Mouse (Mus musculus) limb, embryonic 13.5 days (tissue): ENCODE measurements around the gene Akna. TPM values are rescaled to one million over a fixed set of nuclear protein-coding genes. Genes with fewer than 3 reads are reported as not detected.
"Not testable (repeated sequence)": the region's sequence is repeated elsewhere in the genome, so short reads cannot be mapped to it uniquely, and the experiment has no call there.

Experiments used
- ATAC-seq: fragments of 200-750 bp; cut with Nextera tagmentation; 2 replicates; pipeline ENCODE4 v1.8.0; 2017; ENCODE audit warnings: low read depth, moderate number of reproducible peaks, moderate TSS enrichment; ENCODE audit not compliant: low FRiP score
- H3K27ac ChIP-seq: fragments of 300-500 bp; sonication (generic); 2 replicates; pipeline ENCODE4 v1.5.1; 2015; ENCODE audit warnings: inconsistent platforms, mild to moderate bottlenecking, moderate library complexity
- H3K27me3 ChIP-seq: fragments of 300-500 bp; sonication (generic); 2 replicates; pipeline ENCODE4 v1.6.1; 2015; ENCODE audit warnings: mild to moderate bottlenecking, inconsistent platforms
- H3K36me3 ChIP-seq: fragments of 300-500 bp; sonication (generic); 2 replicates; pipeline ENCODE4 v1.6.1; 2015; ENCODE audit warnings: inconsistent platforms, mild to moderate bottlenecking, moderate library complexity
- H3K4me1 ChIP-seq: fragments of 300-500 bp; sonication (generic); 2 replicates; pipeline ENCODE4 v1.6.1; 2015; ENCODE audit warnings: inconsistent platforms
- H3K4me2 ChIP-seq: fragments of 300-500 bp; sonication (generic); replicated peaks from 2 replicates; pipeline ENCODE4 v1.6.1; 2015; ENCODE audit warnings: inconsistent platforms, mild to moderate bottlenecking, moderate library complexity
- H3K4me3 ChIP-seq: fragments of 300-500 bp; sonication (generic); 2 replicates; pipeline ENCODE4 v1.5.1; 2015; ENCODE audit warnings: moderate library complexity, mild to moderate bottlenecking, inconsistent platforms
- H3K9ac ChIP-seq: fragments of 300-500 bp; sonication (generic); 2 replicates; pipeline ENCODE4 v1.6.1; 2015; ENCODE audit warnings: mild to moderate bottlenecking, inconsistent platforms
- H3K9me3 ChIP-seq: fragments of 300-500 bp; sonication (generic); 2 replicates; pipeline ENCODE4 v1.6.1; 2016; ENCODE audit warnings: inconsistent platforms
- WGBS: fragments of 180-500 bp; shearing (Covaris S2); methylation state at CpG from one replicate; pipeline ENCODE4 v1.1.7; 2015; 5-methylcytosine and 5-hydroxymethylcytosine counted together
- polyA plus RNA-seq: library from polyadenylated mRNA; unstranded; fragments of >200 nt; fragmentation: Nextera tagmentation; extraction: Ambion mirVana; gene quantifications from 2 replicates; pipeline ENCODE4 v1.2.1, GENCODE M21; 2015

Gene Akna
- polyA plus RNA-seq, 1 experiment from 2014 or later, result 8.6 TPM

- WGBS, result 88% methylated on average over 4 of the region's 4 CpGs
- H3K9ac ChIP-seq, result no peak overlapping the region
- no peak for ATAC-seq
- no peak overlapping the region for H3K4me3 ChIP-seq
- 0 out of 2 replicates have a peak, but pooled peaks cover 2% of the 10 kb centered on the region for H3K4me1 ChIP-seq
- no peaks in the 10 kb centered on the region for H3K9me3 ChIP-seq
- H3K36me3 ChIP-seq, result no peaks in the 10 kb centered on the region
- H3K4me2 ChIP-seq, result no peak overlapping the region
- no peak overlapping the region for H3K27ac ChIP-seq
- no peaks in the 10 kb centered on the region for H3K27me3 ChIP-seq
Measured at GRCm38 (mm10) chr4:63346659-63347058, 56.5 kb downstream of the Akna start.

DNA sequence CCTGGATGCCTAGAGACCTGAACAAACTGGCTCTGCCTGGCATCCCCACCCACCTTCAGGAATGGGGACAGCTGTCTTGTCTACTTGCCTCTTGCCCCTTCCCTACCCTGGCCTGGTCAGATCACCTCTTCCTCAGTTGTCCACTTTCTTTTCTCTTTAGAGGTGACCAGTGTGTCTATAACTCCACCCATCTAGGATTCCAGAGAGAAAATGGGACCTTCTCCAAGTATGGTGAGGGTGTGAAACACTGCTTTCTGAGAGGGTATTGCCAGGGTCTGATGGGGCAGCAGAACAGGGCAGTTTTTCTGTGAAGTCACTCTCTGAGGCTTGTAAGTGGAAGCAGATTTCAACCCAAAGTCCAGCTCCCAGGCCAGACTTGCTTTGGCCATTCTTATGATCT, 57.9 kb downstream of the Akna start:
- no peak overlapping the region for H3K9ac ChIP-seq
- no peaks in the 10 kb centered on the region for H3K4me1 ChIP-seq
- no peaks in the 10 kb centered on the region for H3K27me3 ChIP-seq
- ATAC-seq, result no peak
- H3K9me3 ChIP-seq, result no peaks in the 10 kb centered on the region
- no peak overlapping the region for H3K27ac ChIP-seq
- H3K36me3 ChIP-seq, result no peaks in the 10 kb centered on the region
- no peak overlapping the region for H3K4me3 ChIP-seq
- no peak overlapping the region for H3K4me2 ChIP-seq

GRCm38 (mm10) chr4:63344295-63344694, 58.9 kb downstream of the Akna start, which contains the start of gene Orm1:
Orm1 (plus strand) TSS chr4:63344560.
- Histone ChIP-seq H3K9ac (no peak within 1 kb of the TSS), H3K9me3 (no peaks in the 10 kb centered on the region), H3K4me3 (no peak within 1 kb of the TSS), H3K36me3 (no peaks in the 10 kb centered on the region), H3K27ac (no peak within 1 kb of the TSS), H3K4me2 (no peak within 1 kb of the TSS), H3K4me1 (no peaks in the 10 kb centered on the region; the same call in 1 of the 2 replicates), H3K27me3 (no peaks in the 10 kb centered on the region)
- WGBS, result 83% methylated on average over 8 of the region's 8 CpGs
- no peak for ATAC-seq

GRCm38 (mm10) chr4:63343608-63344007, 59.5 kb downstream of the Akna start:
- Histone ChIP-seq H3K9ac (no peak overlapping the region), H3K4me2 (no peak overlapping the region), H3K4me1 (no peaks in the 10 kb centered on the region; the same call in 1 of the 2 replicates), H3K4me3 (no peak overlapping the region), H3K36me3 (no peaks in the 10 kb centered on the region), H3K9me3 (no peaks in the 10 kb centered on the region), H3K27ac (no peak overlapping the region), H3K27me3 (no peaks in the 10 kb centered on the region)
- no peak for ATAC-seq
- WGBS, result 36% methylated on average over 3 of the region's 3 CpGs

DNA sequence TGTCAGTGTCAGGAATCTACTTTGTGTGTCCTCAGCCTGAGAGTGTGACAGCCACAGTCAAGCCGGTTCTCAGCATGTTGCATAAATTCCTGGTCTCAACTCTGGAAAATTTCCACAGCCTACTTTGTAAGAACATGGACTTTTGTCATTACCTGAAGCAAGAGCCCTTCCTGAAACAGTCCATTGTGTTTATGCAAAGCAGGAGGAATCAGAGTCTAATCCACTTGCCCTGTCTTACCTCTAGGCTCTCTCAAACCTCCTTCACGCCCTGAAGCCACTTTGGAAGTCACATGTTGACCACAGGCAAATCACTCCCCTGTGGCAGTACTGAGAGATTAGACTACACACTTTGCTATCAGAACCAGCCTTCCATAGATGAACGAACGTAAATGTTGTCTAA, 60.7 kb downstream of the Akna start:
- Histone ChIP-seq H3K36me3 (no peaks in the 10 kb centered on the region), H3K27me3 (no peaks in the 10 kb centered on the region), H3K4me1 (no peaks in the 10 kb centered on the region; the same call in 1 of the 2 replicates), H3K4me3 (no peak overlapping the region), H3K4me2 (no peak overlapping the region), H3K9me3 (no peaks in the 10 kb centered on the region), H3K9ac (no peak overlapping the region), H3K27ac (no peak overlapping the region)
- WGBS, result 78% methylated on average over 4 of the region's 4 CpGs
- no peak for ATAC-seq

DNA sequence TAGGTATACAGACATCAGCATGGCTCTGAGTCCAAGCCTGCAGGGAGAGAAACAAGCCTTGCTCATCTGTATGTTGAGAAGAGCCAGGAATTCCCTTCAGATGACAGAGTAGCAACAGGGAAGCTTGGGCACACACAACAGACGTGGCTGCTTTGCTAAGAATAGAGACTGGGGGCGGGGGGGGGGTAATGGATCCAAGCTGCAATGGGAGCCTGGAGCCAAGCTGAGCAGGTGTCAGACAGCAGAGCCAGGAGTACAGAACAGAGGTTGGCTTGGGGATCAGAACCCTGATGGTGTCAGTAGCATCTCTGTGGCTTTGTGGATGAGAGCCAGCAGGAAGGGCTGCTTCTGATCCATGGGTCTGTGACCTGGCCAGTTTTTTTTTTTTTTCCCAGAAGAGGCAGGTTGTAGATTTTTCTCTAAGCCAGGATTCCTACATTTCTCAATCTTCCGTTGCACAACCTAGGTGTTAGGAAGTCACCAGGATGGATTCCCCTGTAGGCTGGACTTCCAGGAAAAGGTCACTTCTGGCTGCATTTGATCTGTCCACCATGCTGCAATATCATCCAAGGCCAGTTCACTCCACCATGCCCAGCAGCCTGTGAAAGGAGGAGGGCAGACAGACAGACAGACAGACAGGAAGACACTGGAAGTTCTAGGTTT, 64.6 kb downstream of the Akna start:
- Histone ChIP-seq H3K4me2 (no peak overlapping the region), H3K4me1 (no peaks in the 10 kb centered on the region; the same call in 1 of the 2 replicates), H3K36me3 (peaks cover 18% of the 10 kb centered on the region), H3K27me3 (no peaks in the 10 kb centered on the region), H3K27ac (no peak overlapping the region), H3K9me3 (no peaks in the 10 kb centered on the region), H3K9ac (no peak overlapping the region), H3K4me3 (no peak overlapping the region)
- no peak for ATAC-seq
- 67% methylated on average over 3 of the region's 3 CpGs for WGBS

- Histone ChIP-seq H3K27ac (no peak overlapping the region), H3K4me3 (no peak overlapping the region), H3K27me3 (no peaks in the 10 kb centered on the region), H3K36me3 (peaks cover 58% of the 10 kb centered on the region), H3K4me1 (no peaks in the 10 kb centered on the region), H3K9me3 (no peaks in the 10 kb centered on the region), H3K9ac (no peak overlapping the region), H3K4me2 (no peak overlapping the region)
- 91% methylated on average over 4 of the region's 4 CpGs for WGBS
- no peak for ATAC-seq
Measured at GRCm38 (mm10) chr4:63333403-63333802, 69.8 kb downstream of the Akna start.

DNA sequence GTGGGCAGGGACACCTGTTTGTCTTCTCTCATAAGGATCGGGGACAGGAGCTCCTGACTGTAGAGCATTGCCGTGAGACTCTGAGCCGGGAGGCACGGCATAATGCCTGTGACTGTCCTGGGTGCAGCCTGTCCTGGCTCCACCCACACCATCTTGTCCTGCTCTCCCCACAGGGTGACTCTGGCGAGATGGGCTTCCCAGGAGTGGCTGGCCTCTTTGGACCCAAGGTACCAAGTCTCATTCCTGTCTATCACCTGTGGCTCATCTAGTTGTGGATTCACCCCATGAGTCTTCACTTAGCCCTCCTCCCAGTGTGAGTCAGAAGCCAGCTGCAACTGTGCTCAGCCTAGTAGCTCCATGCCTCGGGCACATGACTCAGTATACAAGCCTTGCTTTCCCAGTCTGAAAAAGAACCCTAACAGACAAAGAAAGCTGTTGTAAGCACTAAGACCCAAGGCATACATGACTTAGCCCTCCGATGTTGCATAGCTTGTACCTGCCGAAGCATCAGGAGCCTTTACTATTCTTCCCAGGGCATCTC, 79.8 kb downstream of the Akna start:
- WGBS, result 81% methylated on average over 8 of the region's 8 CpGs
- H3K27ac ChIP-seq, result no peak overlapping the region
- no peak overlapping the region for H3K9ac ChIP-seq
- no peak overlapping the region for H3K4me3 ChIP-seq
- no peaks in the 10 kb centered on the region for H3K27me3 ChIP-seq
- peaks cover 87% of the 10 kb centered on the region for H3K36me3 ChIP-seq
- H3K4me2 ChIP-seq, result no peak overlapping the region
- H3K4me1 ChIP-seq, result no peaks in the 10 kb centered on the region
- ATAC-seq, result no peak
- H3K9me3 ChIP-seq, result no peaks in the 10 kb centered on the region

- not testable (repeated sequence) for H3K27ac ChIP-seq, H3K4me2 ChIP-seq, H3K4me1 ChIP-seq, ATAC-seq, H3K27me3 ChIP-seq, H3K4me3 ChIP-seq, H3K9ac ChIP-seq, H3K9me3 ChIP-seq
- 28% methylated on average over 3 of the region's 3 CpGs for WGBS
- H3K36me3 ChIP-seq, result peaks cover 86% of the 10 kb centered on the region
Measured at GRCm38 (mm10) chr4:63319566-63319965, 83.6 kb downstream of the Akna start.

Other genes starting within 250 kb of the Akna start
- gene Ambp, start 248.6 kb downstream of the Akna start, polyA plus RNA-seq, result 0.56 and 2.5 TPM in 2 replicates
- gene Kif12, start 231.2 kb downstream of the Akna start, polyA plus RNA-seq, result 0.10 and 0.13 TPM in 2 replicates
- 32.1 and 32.3 TPM in 2 replicates for gene Col27a1, start 189.3 kb downstream of the Akna start, polyA plus RNA-seq
- gene Orm1, start 58.8 kb downstream of the Akna start, polyA plus RNA-seq, result not detected in 2 replicates
- gene Orm3, start 47.2 kb downstream of the Akna start, polyA plus RNA-seq, result not detected in 2 replicates
- gene Orm2, start 40.9 kb downstream of the Akna start, polyA plus RNA-seq, result not detected in 2 replicates
- gene Whrn, start 92.6 kb upstream of the Akna start, polyA plus RNA-seq, result 8.1 and 10.4 TPM in 2 replicates
- gene Atp6v1g1, start 141.4 kb upstream of the Akna start, polyA plus RNA-seq, result 317 and 318 TPM in 2 replicates
- 8.2 and 8.3 TPM in 2 replicates for gene Tmem268, start 155.4 kb upstream of the Akna start, polyA plus RNA-seq
- not detected in 2 replicates for gene Gm11213, start 201.9 kb upstream of the Akna start, polyA plus RNA-seq
- not detected in 2 replicates for gene Tex48, start 219.1 kb upstream of the Akna start, polyA plus RNA-seq